Mouse (Mus musculus) limb, embryonic 11.5 days (tissue): ENCODE results near the gene Tenm2. TPM values are rescaled to one million over a fixed set of nuclear protein-coding genes. Genes with fewer than 3 reads are reported as not detected.

Experiments used
- ATAC-seq: fragments of 200-750 bp; cut with Nextera tagmentation; 2 replicates; pipeline ENCODE4 v1.8.0; 2017; ENCODE audit warnings: low read depth; ENCODE audit not compliant: insufficient number of reproducible peaks, low FRiP score, low TSS enrichment
- DNase-seq: peaks from one replicate; pipeline ENCODE4 v3.0.0-alpha.2; 2015; ENCODE audit warnings: low spot score
- H3K27ac ChIP-seq: fragments of 300-500 bp; sonication (generic); replicated peaks from 2 replicates; pipeline ENCODE4 v1.5.1; 2014; ENCODE audit warnings: low read depth, mild to moderate bottlenecking, low read length
- H3K27me3 ChIP-seq: fragments of 300-500 bp; sonication (generic); 2 replicates; pipeline ENCODE4 v1.6.1; 2014; ENCODE audit warnings: mild to moderate bottlenecking, low read length, mixed read lengths; ENCODE audit not compliant: control insufficient read depth, insufficient read depth
- H3K36me3 ChIP-seq: fragments of 300-500 bp; sonication (generic); 2 replicates; pipeline ENCODE4 v1.6.1; 2014; ENCODE audit warnings: mild to moderate bottlenecking, low read length, moderate library complexity, mixed read lengths; ENCODE audit not compliant: control insufficient read depth, insufficient read depth
- H3K4me1 ChIP-seq: fragments of 300-500 bp; sonication (generic); 2 replicates; pipeline ENCODE4 v1.6.1; 2014; ENCODE audit warnings: low read length, mixed read lengths; ENCODE audit not compliant: control insufficient read depth, insufficient read depth
- H3K4me2 ChIP-seq: fragments of 300-500 bp; sonication (generic); 2 replicates; pipeline ENCODE4 v1.6.1; 2014; ENCODE audit warnings: low read depth, mild to moderate bottlenecking, moderate library complexity; ENCODE audit not compliant: severe bottlenecking
- H3K4me3 ChIP-seq: fragments of 300-500 bp; sonication (generic); 2 replicates; pipeline ENCODE4 v1.5.1; 2014; ENCODE audit warnings: low read depth, low read length
- H3K9ac ChIP-seq: fragments of 300-500 bp; sonication (generic); 2 replicates; pipeline ENCODE4 v1.6.1; 2014; ENCODE audit warnings: mild to moderate bottlenecking, low read length
- H3K9me3 ChIP-seq: fragments of 300-500 bp; sonication (generic); 2 replicates; pipeline ENCODE4 v1.6.1; 2016; ENCODE audit warnings: low read length; ENCODE audit not compliant: control insufficient read depth
- WGBS: fragments of 180-500 bp; shearing (Covaris S2); extraction: QIAGEN DNeasy Blood & Tissue Kit; methylation state at CpG from one replicate; pipeline ENCODE4 v1.1.7; 2014; 5-methylcytosine and 5-hydroxymethylcytosine counted together
- polyA plus RNA-seq: library from polyadenylated mRNA; unstranded; fragments of >200 nt; fragmentation: Nextera tagmentation; extraction: Ambion mirVana; gene quantifications from 2 replicates; pipeline ENCODE4 v1.2.1, GENCODE M21; 2014

Tenm2 gene
- polyA plus RNA-seq, 1 experiment from 2014 or later: 0.44 TPM

GRCm38 (mm10) chr11:36557316-36557715 is 678.4 kb downstream of the Tenm2 start:
- Histone ChIP-seq H3K27me3 (no peaks in the 10 kb centered on the region), H3K9me3 (no peaks in the 10 kb centered on the region), H3K27ac (no peak overlapping the region), H3K4me2 (no peak overlapping the region), H3K4me3 (no peak overlapping the region), H3K4me1 (no peaks in the 10 kb centered on the region), H3K9ac (no peak overlapping the region), H3K36me3 (no peaks in the 10 kb centered on the region)
- 82% methylated on average over 6 of the region's 6 CpGs for WGBS
- DNase-seq (no peak), ATAC-seq (no peak)

GRCm38 (mm10) chr11:36553286-36553685 is 682.5 kb downstream of the Tenm2 start:
- H3K27me3 ChIP-seq: no peaks in the 10 kb centered on the region
- H3K9me3 ChIP-seq: no peaks in the 10 kb centered on the region
- no peaks in the 10 kb centered on the region for H3K36me3 ChIP-seq
- H3K27ac ChIP-seq: no peak overlapping the region
- DNase-seq (no peak), ATAC-seq (no peak)
- no peaks in the 10 kb centered on the region for H3K4me1 ChIP-seq
- H3K4me2 ChIP-seq: no peak overlapping the region
- WGBS: 66% methylated on average over 5 of the region's 5 CpGs
- no peak overlapping the region for H3K4me3 ChIP-seq
- H3K9ac ChIP-seq: no peak overlapping the region

- Histone ChIP-seq H3K9ac (no peak overlapping the region), H3K9me3 (no peaks in the 10 kb centered on the region), H3K27ac (no peak overlapping the region), H3K4me2 (no peak overlapping the region), H3K4me1 (no peaks in the 10 kb centered on the region), H3K27me3 (no peaks in the 10 kb centered on the region), H3K4me3 (no peak overlapping the region), H3K36me3 (no peaks in the 10 kb centered on the region)
- ATAC-seq: peak; percentile 68
- 31% methylated on average over 4 of the region's 4 CpGs for WGBS
- DNase-seq: peak; percentile 52
Measured at GRCm38 (mm10) chr11:36550649-36551048, 685.1 kb downstream of the Tenm2 start.

DNA sequence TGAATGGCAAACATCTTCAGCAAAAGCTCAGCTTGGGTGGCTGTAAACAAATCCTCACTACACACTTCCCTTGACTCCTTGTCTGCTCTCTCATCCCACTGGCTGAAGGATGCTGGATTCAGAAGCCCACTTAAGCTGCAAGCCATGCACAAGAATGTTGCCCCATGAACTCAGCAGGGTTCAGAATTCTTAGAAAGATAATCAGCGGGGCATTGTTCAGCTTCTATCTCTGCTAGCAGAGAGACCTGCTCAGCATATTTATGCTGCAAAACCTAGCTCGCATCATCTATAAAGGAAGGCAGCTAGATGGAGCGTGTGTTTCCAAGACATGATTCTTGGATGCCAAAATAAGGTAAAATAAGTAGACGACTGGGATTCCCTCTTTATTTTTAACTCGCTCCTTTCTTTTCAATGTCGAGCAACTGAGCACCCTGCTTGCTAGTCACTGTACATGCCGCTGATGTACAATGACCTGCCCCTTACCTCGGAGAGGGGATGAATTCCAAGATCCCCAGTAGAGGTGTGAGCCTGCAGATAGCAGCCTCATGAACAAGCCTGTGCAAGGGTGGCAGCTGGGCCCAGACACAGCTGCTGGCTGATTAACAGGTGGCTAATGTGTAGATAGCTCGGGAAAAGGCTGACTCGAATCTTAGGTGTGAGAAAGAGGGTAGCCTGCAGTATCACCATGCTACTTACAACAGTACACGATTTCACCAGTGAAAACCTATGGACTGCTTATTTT is 686.2 kb downstream of the Tenm2 start:
- H3K36me3 ChIP-seq: no peaks in the 10 kb centered on the region
- ATAC-seq (no peak), DNase-seq (no peak)
- H3K4me2 ChIP-seq: no peak overlapping the region
- WGBS: 76% methylated on average over 11 of the region's 11 CpGs
- no peak overlapping the region for H3K9ac ChIP-seq
- H3K27me3 ChIP-seq: no peaks in the 10 kb centered on the region
- H3K4me3 ChIP-seq: no peak overlapping the region
- no peaks in the 10 kb centered on the region for H3K4me1 ChIP-seq
- H3K27ac ChIP-seq: no peak overlapping the region
- H3K9me3 ChIP-seq: no peaks in the 10 kb centered on the region

GRCm38 (mm10) chr11:36548139-36548538 is 687.6 kb downstream of the Tenm2 start:
- DNase-seq (no peak), ATAC-seq (no peak)
- Histone ChIP-seq H3K9ac (no peak overlapping the region), H3K4me1 (no peaks in the 10 kb centered on the region), H3K27me3 (no peaks in the 10 kb centered on the region), H3K27ac (no peak overlapping the region), H3K4me3 (no peak overlapping the region), H3K9me3 (no peaks in the 10 kb centered on the region), H3K36me3 (no peaks in the 10 kb centered on the region), H3K4me2 (no peak overlapping the region)
- 78% methylated on average over 4 of the region's 4 CpGs for WGBS

DNA sequence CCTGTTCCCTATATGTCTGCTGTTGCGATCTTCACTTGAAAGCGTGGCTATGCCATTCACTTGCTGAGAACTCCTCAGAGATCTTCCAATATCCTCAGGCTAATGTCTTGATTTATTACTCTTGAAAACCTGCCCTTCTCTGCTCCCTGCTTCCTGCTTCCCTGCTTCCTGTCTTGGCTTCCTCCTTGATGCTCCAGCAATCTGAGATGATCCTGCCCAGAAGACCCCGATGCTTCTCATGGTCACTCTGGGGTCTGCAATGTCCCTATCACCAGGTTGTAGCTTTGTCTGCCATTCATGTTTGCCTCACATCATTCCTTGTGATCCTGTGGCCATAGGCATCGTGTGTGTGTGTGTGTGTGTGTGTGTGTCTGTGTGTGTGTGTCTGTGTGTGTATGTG is 697.6 kb downstream of the Tenm2 start:
- no peak overlapping the region for H3K4me3 ChIP-seq
- no peak for ATAC-seq
- DNase-seq: no peak
- no peaks in the 10 kb centered on the region for H3K27me3 ChIP-seq
- H3K4me2 ChIP-seq: no peak overlapping the region
- H3K27ac ChIP-seq: no peak overlapping the region
- no peaks in the 10 kb centered on the region for H3K9me3 ChIP-seq
- 79% methylated on average over 4 of the region's 4 CpGs for WGBS
- no peaks in the 10 kb centered on the region for H3K4me1 ChIP-seq
- H3K9ac ChIP-seq: no peak overlapping the region
- no peaks in the 10 kb centered on the region for H3K36me3 ChIP-seq

DNA sequence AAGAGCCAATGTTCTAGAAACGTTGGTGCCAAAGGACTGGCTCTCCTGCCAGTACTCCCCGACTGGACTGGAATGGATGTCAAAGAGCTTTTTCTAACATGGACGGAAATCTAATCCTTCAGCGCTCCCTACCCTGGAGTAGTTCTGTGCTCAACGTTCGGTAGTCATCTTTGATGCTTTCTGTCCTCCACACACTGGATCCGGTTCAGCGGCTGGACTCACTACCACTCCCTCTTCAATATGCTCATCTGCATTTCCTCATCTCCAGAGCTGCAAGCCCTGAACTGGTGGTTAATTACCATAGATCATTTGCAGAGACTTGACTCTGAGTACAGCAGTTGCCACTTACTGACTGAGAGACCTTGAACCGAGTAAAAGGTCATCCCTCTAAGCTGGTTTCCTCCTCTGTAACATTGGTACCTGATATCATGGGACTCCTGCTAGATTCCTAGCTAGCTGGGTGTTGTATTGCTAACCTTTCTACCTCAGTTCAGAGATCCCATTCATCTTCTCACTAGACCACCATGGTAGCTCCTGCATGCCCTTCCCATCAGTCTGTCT is 698.1 kb downstream of the Tenm2 start:
- DNase-seq (no peak), ATAC-seq (no peak)
- H3K4me2 ChIP-seq: no peak overlapping the region
- 86% methylated on average over 9 of the region's 9 CpGs for WGBS
- no peak overlapping the region for H3K4me3 ChIP-seq
- no peak overlapping the region for H3K27ac ChIP-seq
- no peaks in the 10 kb centered on the region for H3K36me3 ChIP-seq
- H3K9ac ChIP-seq: no peak overlapping the region
- no peaks in the 10 kb centered on the region for H3K9me3 ChIP-seq
- H3K4me1 ChIP-seq: no peaks in the 10 kb centered on the region
- no peaks in the 10 kb centered on the region for H3K27me3 ChIP-seq

- ATAC-seq: no peak
- H3K27ac ChIP-seq: no peak overlapping the region
- no peak overlapping the region for H3K4me3 ChIP-seq
- H3K4me1 ChIP-seq: no peaks in the 10 kb centered on the region
- H3K4me2 ChIP-seq: no peak overlapping the region
- no peak for DNase-seq
- no peaks in the 10 kb centered on the region for H3K27me3 ChIP-seq
- no peak overlapping the region for H3K9ac ChIP-seq
- no peaks in the 10 kb centered on the region for H3K36me3 ChIP-seq
- WGBS: 87% methylated on average over 3 of the region's 3 CpGs
- no peaks in the 10 kb centered on the region for H3K9me3 ChIP-seq
Measured at GRCm38 (mm10) chr11:36535591-36535990, 700.2 kb downstream of the Tenm2 start.

DNA sequence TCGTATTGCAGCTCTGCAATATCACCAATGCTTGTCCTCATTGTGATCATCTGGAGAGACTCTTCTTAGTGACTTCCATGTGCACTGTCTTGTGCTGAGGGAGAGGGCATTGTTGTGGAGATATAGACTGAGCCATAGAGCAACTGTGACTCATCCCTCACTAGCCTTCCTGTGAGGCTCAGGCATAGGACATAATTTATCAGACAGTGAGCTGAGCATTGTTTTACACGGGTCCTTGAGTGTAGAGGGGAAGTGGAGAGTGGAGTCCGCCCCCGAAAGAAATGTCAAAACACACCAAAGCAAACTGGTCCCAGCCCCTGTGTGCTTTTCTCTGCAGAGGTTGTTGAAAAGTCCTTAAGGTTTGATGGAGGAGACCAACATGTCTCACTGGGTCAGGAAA is 704.1 kb downstream of the Tenm2 start:
- no peak overlapping the region for H3K4me2 ChIP-seq
- no peaks in the 10 kb centered on the region for H3K9me3 ChIP-seq
- H3K4me3 ChIP-seq: no peak overlapping the region
- no peak overlapping the region for H3K9ac ChIP-seq
- ATAC-seq (no peak), DNase-seq (no peak)
- no peaks in the 10 kb centered on the region for H3K36me3 ChIP-seq
- H3K4me1 ChIP-seq: no peaks in the 10 kb centered on the region
- H3K27ac ChIP-seq: no peak overlapping the region
- WGBS: 82% methylated on average over 4 of the region's 4 CpGs
- no peaks in the 10 kb centered on the region for H3K27me3 ChIP-seq
